Mouse (Mus musculus) stomach, postnatal 0 days (tissue): Measurements from ENCODE around the gene Ppp1r9a. TPM values are rescaled to one million over a fixed set of nuclear protein-coding genes. Genes with fewer than 3 reads are reported as not detected.

ENCODE experiments used
- ATAC-seq: fragments of 200-750 bp; cut with Nextera tagmentation; 2 replicates; pipeline ENCODE4 v1.8.0; 2017; ENCODE audit not compliant: low FRiP score, low TSS enrichment
- DNase-seq: peaks from one replicate; pipeline ENCODE4 v3.0.0-alpha.2; 2016; ENCODE audit warnings: low spot score
- H3K27ac ChIP-seq: fragments of 300-500 bp; sonication (generic); replicated peaks from 2 replicates; pipeline ENCODE4 v1.5.1; 2014; ENCODE audit warnings: mild to moderate bottlenecking, control low read depth
- H3K27me3 ChIP-seq: fragments of 300-500 bp; sonication (generic); 2 replicates; pipeline ENCODE4 v1.6.1; 2014; ENCODE audit warnings: low read length; ENCODE audit not compliant: control insufficient read depth, insufficient read depth
- H3K36me3 ChIP-seq: fragments of 300-500 bp; sonication (generic); 2 replicates; pipeline ENCODE4 v1.6.1; 2014; ENCODE audit warnings: low read length, mixed read lengths; ENCODE audit not compliant: control insufficient read depth, insufficient read depth
- H3K4me1 ChIP-seq: fragments of 300-500 bp; sonication (generic); replicated peaks from 2 replicates; pipeline ENCODE4 v1.6.1; 2014; ENCODE audit warnings: antibody characterized with exemption; ENCODE audit not compliant: control insufficient read depth, insufficient read depth
- H3K4me2 ChIP-seq: fragments of 300-500 bp; sonication (generic); replicated peaks from 2 replicates; pipeline ENCODE4 v1.6.1; 2014; ENCODE audit warnings: low read depth, mild to moderate bottlenecking, control low read depth, moderate library complexity
- H3K4me3 ChIP-seq: fragments of 300-500 bp; sonication (generic); 2 replicates; pipeline ENCODE4 v1.5.1; 2014; ENCODE audit warnings: low read depth, low read length, control low read depth
- H3K9ac ChIP-seq: fragments of 300-500 bp; sonication (generic); 2 replicates; pipeline ENCODE4 v1.6.1; 2014; ENCODE audit warnings: mild to moderate bottlenecking, low read length, control low read depth, mixed read lengths
- H3K9me3 ChIP-seq: fragments of 300-500 bp; sonication (generic); 2 replicates; pipeline ENCODE4 v1.6.1; 2016; ENCODE audit warnings: low read length; ENCODE audit not compliant: control insufficient read depth
- CTCF ChIP-seq: IDR thresholded peaks from 2 replicates; pipeline ENCODE4 v1.5.1; 2016; ENCODE audit warnings: antibody characterized with exemption, low read depth, mild to moderate bottlenecking, moderate library complexity
- EP300 ChIP-seq: optimal IDR thresholded peaks from 2 replicates; pipeline ENCODE3; 2016; ENCODE audit warnings: antibody characterized with exemption
- WGBS: fragments of 180-500 bp; shearing (Covaris S2); extraction: QIAGEN DNeasy Blood & Tissue Kit; methylation state at CpG from one replicate; pipeline ENCODE4 v1.1.7; 2014; 5-methylcytosine and 5-hydroxymethylcytosine counted together
- polyA plus RNA-seq: library from polyadenylated mRNA; unstranded; fragments of >200 nt; fragmentation: Nextera tagmentation; extraction: Ambion mirVana; gene quantifications from 2 replicates; pipeline ENCODE4 v1.2.1, GENCODE M21; 2015

The Ppp1r9a gene
- polyA plus RNA-seq, 1 experiment from 2014 or later: 3.1 TPM

GRCm38 (mm10) chr6:5005491-5006275 lies 103.0 kb downstream of the Ppp1r9a start:
- TF ChIP-seq CTCF (no peak), EP300 (no peak)
- no peaks in the 10 kb centered on the region for H3K27me3 ChIP-seq
- H3K27ac ChIP-seq: peak overlapping the region; percentile 49
- 0 out of 2 replicates have a peak overlapping the region, but pooled peaks have one; percentile 9 for H3K4me2 ChIP-seq
- no peaks in the 10 kb centered on the region; the same call in 1 of the 2 replicates for H3K4me1 ChIP-seq
- H3K9ac ChIP-seq: no peak overlapping the region
- H3K4me3 ChIP-seq: no peak overlapping the region
- H3K9me3 ChIP-seq: no peaks in the 10 kb centered on the region
- DNase-seq (peak; percentile 24), ATAC-seq (peak; percentile 74; the same call in 1 of the 2 replicates)
- H3K36me3 ChIP-seq: no peaks in the 10 kb centered on the region
- 46% methylated on average over 22 of the region's 22 CpGs for WGBS

DNA sequence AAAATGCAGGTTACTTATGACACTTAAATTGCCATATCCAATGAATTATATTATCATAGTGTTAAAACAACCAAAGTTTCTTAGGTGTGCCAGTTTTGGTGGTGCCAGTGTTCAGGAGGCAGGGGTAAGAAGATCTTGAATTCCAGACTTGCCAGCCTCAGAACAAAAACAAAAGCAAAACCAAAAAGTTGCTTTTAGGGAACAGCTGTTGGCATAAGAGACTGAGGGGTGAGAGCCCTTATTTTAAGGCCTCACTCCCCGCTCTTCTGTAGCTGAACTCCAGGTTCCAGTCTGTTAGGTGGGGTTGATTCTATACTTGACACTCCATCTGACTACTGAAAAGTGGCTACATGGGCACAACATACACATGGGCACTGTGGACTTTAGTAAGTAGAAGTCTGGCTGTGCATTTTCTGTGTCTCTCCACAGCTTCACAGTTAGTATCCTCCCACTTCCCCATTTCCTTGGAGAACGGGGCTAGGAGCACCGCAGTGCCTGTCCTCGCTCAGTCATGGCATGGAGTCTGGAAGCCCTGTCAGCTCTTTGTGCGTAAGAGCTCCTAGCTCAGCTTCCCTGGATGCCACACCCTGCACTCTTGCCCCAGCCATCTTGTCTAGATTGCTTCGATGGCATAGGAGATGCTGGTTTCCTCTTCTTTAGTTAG lies 103.7 kb downstream of the Ppp1r9a start:
- Histone ChIP-seq H3K27me3 (no peaks in the 10 kb centered on the region), H3K4me2 (no peak overlapping the region), H3K9ac (no peak overlapping the region), H3K4me3 (no peak overlapping the region), H3K9me3 (no peaks in the 10 kb centered on the region), H3K36me3 (no peaks in the 10 kb centered on the region), H3K27ac (no peak overlapping the region), H3K4me1 (no peaks in the 10 kb centered on the region; the same call in 1 of the 2 replicates)
- DNase-seq (no peak), ATAC-seq (no peak)
- WGBS: 87% methylated on average over 6 of the region's 6 CpGs
- no peak for TF ChIP-seq CTCF
- no peak for TF ChIP-seq EP300

GRCm38 (mm10) chr6:5008166-5008565 lies 105.4 kb downstream of the Ppp1r9a start:
- H3K27me3 ChIP-seq: no peaks in the 10 kb centered on the region
- no peaks in the 10 kb centered on the region for H3K36me3 ChIP-seq
- H3K9me3 ChIP-seq: no peaks in the 10 kb centered on the region
- no peaks in the 10 kb centered on the region; the same call in 1 of the 2 replicates for H3K4me1 ChIP-seq
- H3K27ac ChIP-seq: no peak overlapping the region
- H3K4me2 ChIP-seq: no peak overlapping the region
- 56% methylated on average over 2 of the region's 2 CpGs for WGBS
- no peak for TF ChIP-seq EP300
- peak; percentile 33; the same call in 1 of the 2 replicates for TF ChIP-seq CTCF
- no peak overlapping the region for H3K4me3 ChIP-seq
- H3K9ac ChIP-seq: no peak overlapping the region
- ATAC-seq (no peak), DNase-seq (no peak)

- no peak overlapping the region for H3K9ac ChIP-seq
- H3K4me1 ChIP-seq: no peaks in the 10 kb centered on the region; the same call in 1 of the 2 replicates
- no peak overlapping the region for H3K4me3 ChIP-seq
- DNase-seq (no peak), ATAC-seq (no peak)
- H3K9me3 ChIP-seq: no peaks in the 10 kb centered on the region
- no peak overlapping the region for H3K27ac ChIP-seq
- H3K36me3 ChIP-seq: no peaks in the 10 kb centered on the region
- no peak for TF ChIP-seq CTCF
- no peak for TF ChIP-seq EP300
- H3K4me2 ChIP-seq: no peak overlapping the region
- 49% methylated on average over 15 of the region's 15 CpGs for WGBS
- no peaks in the 10 kb centered on the region for H3K27me3 ChIP-seq
Measured at GRCm38 (mm10) chr6:5008603-5009002, 105.9 kb downstream of the Ppp1r9a start.

DNA sequence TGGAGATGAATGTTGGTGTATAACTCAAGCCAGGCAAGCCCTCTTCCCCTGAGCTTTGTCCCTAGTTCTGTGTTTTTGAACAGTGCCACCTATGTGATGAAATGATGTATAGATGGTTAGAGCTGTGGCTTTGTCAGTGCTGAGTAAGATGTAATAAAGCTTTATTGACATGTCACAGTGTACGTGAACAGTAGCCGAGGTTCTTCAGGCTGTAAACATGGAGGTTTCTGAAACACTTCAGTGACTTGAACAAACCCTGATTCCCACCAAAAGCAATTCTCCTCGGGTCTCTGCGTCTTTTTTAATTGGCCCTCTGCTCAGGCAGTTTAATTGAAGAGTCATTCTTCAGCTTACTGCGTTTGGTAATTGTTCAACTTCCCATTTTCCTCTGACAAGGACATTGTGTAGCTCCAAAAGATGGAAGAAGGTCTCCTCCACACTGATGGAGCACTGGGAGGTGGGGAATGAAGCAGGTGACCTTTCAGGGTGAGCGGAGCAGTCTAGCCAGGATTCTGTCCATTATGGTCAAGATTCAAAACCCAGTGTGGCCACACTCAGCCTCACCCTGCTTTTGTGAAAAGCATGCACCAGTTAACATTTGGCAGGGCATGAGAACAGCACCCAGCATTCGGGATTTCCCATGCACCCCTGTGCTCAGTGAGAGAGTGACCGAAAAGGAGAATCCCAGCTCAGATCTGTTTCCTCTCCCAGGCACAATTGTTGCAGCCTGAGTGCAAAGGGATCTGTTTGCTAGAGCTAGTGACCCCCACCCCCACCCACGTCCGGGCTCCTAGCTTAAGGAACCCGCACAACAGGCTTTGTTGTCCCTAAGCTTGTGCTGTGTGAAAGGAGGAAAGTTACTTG lies 108.1 kb downstream of the Ppp1r9a start:
- no peaks in the 10 kb centered on the region for H3K36me3 ChIP-seq
- no peak overlapping the region for H3K27ac ChIP-seq
- H3K4me3 ChIP-seq: no peak overlapping the region
- ATAC-seq (no peak), DNase-seq (no peak)
- H3K9me3 ChIP-seq: no peaks in the 10 kb centered on the region
- no peaks in the 10 kb centered on the region for H3K27me3 ChIP-seq
- H3K4me2 ChIP-seq: no peak overlapping the region
- WGBS: 48% methylated on average over 11 of the region's 11 CpGs
- no peak overlapping the region for H3K9ac ChIP-seq
- TF ChIP-seq CTCF: no peak
- TF ChIP-seq EP300: no peak
- no peaks in the 10 kb centered on the region; the same call in 1 of the 2 replicates for H3K4me1 ChIP-seq
